Mouse (Mus musculus) heart, adult 2 months (tissue): Measurements from ENCODE around the gene Adh1. TPM values are rescaled to one million over a fixed set of nuclear protein-coding genes. Genes with fewer than 3 reads are reported as not detected.

Source experiments
- DNase-seq, 2 experiments: peaks; one replicate each; pipeline ENCODE4 v3.0.0; 2021
- H3K27ac ChIP-seq: fragments of 200-600 bp; 2 replicates; pipeline ENCODE4 v1.8.1; 2022
- H3K27me3 ChIP-seq: fragments of 200-500 bp; 2 replicates; pipeline ENCODE4 v1.6.1; 2012; ENCODE audit warnings: mild to moderate bottlenecking, low read length, inconsistent platforms, mixed read lengths; ENCODE audit not compliant: control insufficient read depth, insufficient read depth
- H3K36me3 ChIP-seq: fragments of 200-500 bp; 2 replicates; pipeline ENCODE4 v1.6.1; 2012; ENCODE audit warnings: low read length, inconsistent platforms; ENCODE audit not compliant: control insufficient read depth, insufficient read depth
- H3K4me1 ChIP-seq: fragments of 200-500 bp; 2 replicates; pipeline ENCODE4 v1.6.1; 2011; ENCODE audit warnings: low read length; ENCODE audit not compliant: control insufficient read depth, insufficient read depth
- H3K4me3 ChIP-seq: fragments of 200-600 bp; 2 replicates; pipeline ENCODE4 v1.8.1; 2022
- H3K79me2 ChIP-seq: fragments of 200-500 bp; replicated peaks from 2 replicates; pipeline ENCODE4 v1.6.1; 2012; ENCODE audit warnings: mild to moderate bottlenecking, inconsistent platforms, low read length, moderate library complexity, mixed read lengths; ENCODE audit not compliant: control insufficient read depth, insufficient read depth
- H3K9ac ChIP-seq: fragments of 200-500 bp; 2 replicates; pipeline ENCODE4 v1.6.1; 2012; ENCODE audit warnings: low read depth, mild to moderate bottlenecking, control low read depth, inconsistent platforms, low read length, mixed read lengths
- CTCF ChIP-seq: fragments of 200-600 bp; IDR thresholded peaks from 2 replicates; pipeline ENCODE4 v1.8.1; 2022; ENCODE audit warnings: antibody characterized with exemption, mild to moderate bottlenecking, moderate library complexity
- EP300 ChIP-seq: fragments of 200-500 bp; IDR thresholded peaks from 2 replicates; pipeline ENCODE4 v1.6.1; 2011; ENCODE audit warnings: low read depth, low read length, control low read depth; ENCODE audit not compliant: insufficient read depth
- POLR2A ChIP-seq: fragments of 200-500 bp; IDR thresholded peaks from 2 replicates; pipeline ENCODE4 v1.6.1; 2011; ENCODE audit warnings: mild to moderate bottlenecking, low read depth, low read length, control low read depth; ENCODE audit not compliant: insufficient read depth
- WGBS: fragments of 180-500 bp; shearing (Covaris S2); methylation state at CpG from one replicate; pipeline ENCODE4 v1.1.7; 2018; 5-methylcytosine and 5-hydroxymethylcytosine counted together
- intact Hi-C: fragments of 180-260 bp; cut with DNase I; formaldehyde crosslinking; loops from one replicate; pipeline ENCODE4 v1.15.1; 2025
- polyA plus RNA-seq: library from polyadenylated mRNA; depleted of rRNA; stranded (reverse); fragments of >200 nt; gene quantifications from 2 replicates; pipeline ENCODE4 v1.2.3, GENCODE M21; 2012
- total RNA-seq, 2 experiments: library from RNA; stranded (reverse); gene quantifications; 2 replicates each; pipeline ENCODE4 v1.2.3; 2021

The Adh1 gene
- total and polyA plus RNA-seq, 3 experiments, result 27.5 to 34.3 (median 29.7) TPM

- Histone ChIP-seq H3K4me3 (no peak overlapping the region), H3K9ac (no peak overlapping the region), H3K27me3 (no peaks in the 10 kb centered on the region), H3K79me2 (no peaks in the 10 kb centered on the region), H3K4me1 (no peaks in the 10 kb centered on the region), H3K27ac (no peak overlapping the region), H3K36me3 (no peaks in the 10 kb centered on the region)
- intact Hi-C loops, result no loop called here
- no peak for DNase-seq
- WGBS, result 92% methylated on average over 6 of the region's 6 CpGs
- no peak for TF ChIP-seq POLR2A
- TF ChIP-seq CTCF, result no peak
- no peak for TF ChIP-seq EP300
These were observed 34.3 kb upstream of the Adh1 start for GRCm38 (mm10) chr3:138226476-138226875.

DNA sequence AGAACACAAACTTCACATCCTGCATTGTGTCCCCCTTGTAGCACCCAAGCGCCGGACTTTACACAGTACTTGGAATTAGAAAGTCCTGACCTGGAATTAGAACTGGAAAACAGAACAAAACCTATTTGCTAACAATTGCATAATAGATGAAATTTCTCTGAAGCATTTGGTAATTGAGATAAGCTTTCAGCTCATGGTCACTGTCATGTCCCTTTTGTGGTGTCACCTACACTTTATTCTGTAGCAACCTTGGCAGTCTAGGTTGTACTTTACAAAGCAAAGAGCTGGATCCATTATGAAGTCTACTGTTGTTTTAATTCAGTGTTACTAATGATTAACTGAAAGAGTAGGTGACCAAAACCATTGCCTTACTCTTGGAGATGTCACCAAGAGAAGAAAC lies 33.7 kb upstream of the Adh1 start:
- no peaks in the 10 kb centered on the region for H3K4me1 ChIP-seq
- H3K27ac ChIP-seq, result no peak overlapping the region
- DNase-seq, result no peak
- no peak overlapping the region for H3K4me3 ChIP-seq
- H3K36me3 ChIP-seq, result no peaks in the 10 kb centered on the region
- no peaks in the 10 kb centered on the region for H3K79me2 ChIP-seq
- no peak overlapping the region for H3K9ac ChIP-seq
- intact Hi-C loops, result loop anchor here (1.0 kb wide), 1 partner anchor 176 kb away; no protein-coding TSS in a partner anchor
- 92% methylated on average over 2 of the region's 2 CpGs for WGBS
- H3K27me3 ChIP-seq, result no peaks in the 10 kb centered on the region
- TF ChIP-seq POLR2A, result no peak
- no peak for TF ChIP-seq CTCF
- no peak for TF ChIP-seq EP300

GRCm38 (mm10) chr3:138227782-138228181 lies 33.0 kb upstream of the Adh1 start:
- Histone ChIP-seq H3K36me3 (no peaks in the 10 kb centered on the region), H3K4me3 (no peak overlapping the region), H3K9ac (no peak overlapping the region), H3K27ac (no peak overlapping the region), H3K27me3 (no peaks in the 10 kb centered on the region), H3K79me2 (no peaks in the 10 kb centered on the region), H3K4me1 (no peaks in the 10 kb centered on the region)
- intact Hi-C loops, result loop anchor here (1.0 kb wide), 1 partner anchor 176 kb away; no protein-coding TSS in a partner anchor
- no peak for DNase-seq
- WGBS, result 89% methylated on average over 8 of the region's 8 CpGs
- TF ChIP-seq EP300 (no peak), POLR2A (no peak), CTCF (no peak)

DNA sequence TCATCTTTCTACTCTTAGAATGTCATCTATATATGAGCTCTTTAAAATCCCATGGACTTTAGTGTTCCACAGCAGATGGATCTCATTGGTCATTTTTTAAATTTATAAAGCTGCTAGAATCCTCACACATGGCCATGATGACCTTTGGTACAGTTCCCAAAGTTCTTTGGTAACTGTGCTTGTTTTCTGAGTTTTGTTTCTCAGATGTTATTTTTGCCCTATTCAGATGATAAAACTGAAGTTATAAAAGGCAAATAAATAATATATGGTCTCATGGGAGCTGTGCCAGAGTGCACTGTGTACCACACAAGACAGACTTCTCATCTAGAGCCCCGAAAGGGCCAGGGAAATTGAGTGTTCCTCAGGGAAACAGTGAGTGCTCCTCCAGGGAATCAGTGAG lies 31.3 kb upstream of the Adh1 start:
- no peak overlapping the region for H3K9ac ChIP-seq
- no peak overlapping the region for H3K27ac ChIP-seq
- no peaks in the 10 kb centered on the region for H3K27me3 ChIP-seq
- WGBS, result 69% methylated on average over 1 of the region's 1 CpGs
- no peaks in the 10 kb centered on the region for H3K36me3 ChIP-seq
- H3K4me1 ChIP-seq, result no peaks in the 10 kb centered on the region
- no peak for TF ChIP-seq EP300
- TF ChIP-seq POLR2A, result no peak
- no peak for TF ChIP-seq CTCF
- intact Hi-C loops, result no loop called here
- no peaks in the 10 kb centered on the region for H3K79me2 ChIP-seq
- H3K4me3 ChIP-seq, result no peak overlapping the region
- no peak for DNase-seq

DNA sequence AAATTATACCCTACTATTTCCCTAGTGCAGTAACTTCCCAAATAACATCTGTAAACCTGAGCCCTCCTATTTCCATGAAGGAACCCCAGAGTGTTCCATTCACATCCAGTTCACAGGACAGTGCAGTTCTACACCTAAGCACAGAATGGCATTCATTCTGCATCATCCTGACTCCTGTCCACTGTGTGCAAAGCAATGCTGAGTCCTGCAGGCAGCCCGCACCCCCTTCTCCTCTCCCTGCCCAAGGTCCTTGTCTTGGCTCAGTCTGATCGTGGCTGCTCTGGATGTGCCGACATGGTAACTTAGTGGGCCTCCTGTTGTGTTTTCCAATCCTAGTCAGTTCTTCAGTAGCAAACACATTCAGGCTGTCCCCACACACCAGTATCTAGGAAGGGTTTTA lies 30.5 kb upstream of the Adh1 start:
- Histone ChIP-seq H3K27me3 (no peaks in the 10 kb centered on the region), H3K9ac (no peak overlapping the region), H3K79me2 (no peaks in the 10 kb centered on the region), H3K4me3 (no peak overlapping the region), H3K27ac (no peak overlapping the region), H3K4me1 (no peaks in the 10 kb centered on the region), H3K36me3 (no peaks in the 10 kb centered on the region)
- intact Hi-C loops, result no loop called here
- TF ChIP-seq POLR2A (no peak), EP300 (no peak), CTCF (no peak)
- no peak for DNase-seq
- 88% methylated on average over 3 of the region's 3 CpGs for WGBS

DNA sequence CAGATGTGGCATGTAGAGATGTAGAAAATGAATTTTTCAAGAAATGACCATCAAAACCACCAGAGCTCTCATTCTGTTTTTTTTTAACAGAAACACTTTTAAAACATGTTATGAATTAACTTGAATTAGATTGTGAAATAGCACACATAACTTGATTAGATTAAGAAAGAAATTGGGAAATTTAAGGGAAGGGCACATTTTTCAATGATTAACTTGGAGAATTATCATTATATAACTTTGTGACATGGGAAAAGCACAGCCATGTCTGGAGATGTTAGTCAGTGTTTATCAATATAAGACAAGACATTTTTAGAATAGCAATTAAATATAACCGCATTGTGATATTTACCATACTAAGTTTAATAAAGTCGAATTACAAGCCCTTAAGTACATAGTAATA lies 29.3 kb upstream of the Adh1 start:
- no peaks in the 10 kb centered on the region for H3K4me1 ChIP-seq
- H3K4me3 ChIP-seq, result no peak overlapping the region
- H3K27me3 ChIP-seq, result no peaks in the 10 kb centered on the region
- H3K79me2 ChIP-seq, result no peaks in the 10 kb centered on the region
- WGBS, result 75% methylated on average over 2 of the region's 2 CpGs
- H3K27ac ChIP-seq, result no peak overlapping the region
- H3K9ac ChIP-seq, result no peak overlapping the region
- no peaks in the 10 kb centered on the region for H3K36me3 ChIP-seq
- intact Hi-C loops, result no loop called here
- TF ChIP-seq POLR2A (no peak), CTCF (no peak), EP300 (no peak)
- DNase-seq, result no peak
